Mouse (Mus musculus) right cerebral cortex, adult 18-20 months (tissue): ENCODE data around the gene Pkm.
A peak's percentile ranks its signal among the peaks of the same experiment; 100 is the strongest.

Experiments
- DNase-seq: peaks from one replicate; pipeline ENCODE4 v3.0.0; 2022; ENCODE audit warnings: mixed read lengths

Pkm gene

DNA sequence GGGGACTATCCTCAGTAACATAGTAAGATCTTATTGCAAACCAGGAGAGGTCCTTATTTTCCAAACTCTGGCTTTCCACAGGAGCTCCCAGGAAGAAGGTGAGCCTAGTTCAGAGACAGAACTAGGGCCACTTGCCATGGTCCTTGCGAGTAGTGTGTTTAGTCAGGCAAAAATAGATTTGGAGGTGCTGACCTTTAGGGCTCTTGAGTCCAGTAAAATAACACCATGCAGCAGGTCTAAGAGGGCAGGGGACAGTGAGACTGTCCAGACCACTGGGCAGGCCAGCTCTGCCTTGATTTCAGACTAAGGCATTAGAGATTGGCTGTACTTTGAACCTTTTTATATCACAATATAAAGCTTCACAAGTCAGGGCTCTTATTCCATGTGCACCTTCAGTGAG, 10.6 kb downstream of the Pkm start:
- no peak for DNase-seq

DNA sequence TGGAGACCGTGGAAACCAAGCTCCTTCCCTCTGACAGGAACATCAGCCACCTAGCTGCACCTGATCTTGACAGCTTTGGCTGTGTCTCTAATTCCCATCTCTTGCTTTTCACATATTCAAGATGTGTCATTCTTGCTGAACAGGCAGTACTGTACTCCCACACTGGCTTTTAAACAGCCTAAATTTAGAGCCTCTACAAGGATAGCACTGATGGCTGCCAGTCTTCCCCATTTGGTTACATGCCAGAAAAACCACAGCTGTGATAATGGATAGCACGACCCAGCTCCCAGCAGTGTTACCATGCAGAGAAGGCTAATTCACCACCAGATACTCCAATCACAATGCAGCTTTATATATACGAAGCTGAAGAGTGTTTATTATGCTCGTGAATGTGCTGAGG, 11.1 kb downstream of the Pkm start:
- peak; percentile 70 for DNase-seq

- no peak for DNase-seq
These were observed 11.7 kb downstream of the Pkm start for GRCm38 (mm10) chr9:59667904-59668303.

GRCm38 (mm10) chr9:59668473-59668872, 12.3 kb downstream of the Pkm start:
- no peak for DNase-seq

- DNase-seq, result no peak
These were observed 13.0 kb downstream of the Pkm start for GRCm38 (mm10) chr9:59669172-59669571.

GRCm38 (mm10) chr9:59672195-59672894, 16.2 kb downstream of the Pkm start:
- no peak for DNase-seq

- DNase-seq, result no peak
These were observed 17.3 kb downstream of the Pkm start for GRCm38 (mm10) chr9:59673427-59673826.

DNA sequence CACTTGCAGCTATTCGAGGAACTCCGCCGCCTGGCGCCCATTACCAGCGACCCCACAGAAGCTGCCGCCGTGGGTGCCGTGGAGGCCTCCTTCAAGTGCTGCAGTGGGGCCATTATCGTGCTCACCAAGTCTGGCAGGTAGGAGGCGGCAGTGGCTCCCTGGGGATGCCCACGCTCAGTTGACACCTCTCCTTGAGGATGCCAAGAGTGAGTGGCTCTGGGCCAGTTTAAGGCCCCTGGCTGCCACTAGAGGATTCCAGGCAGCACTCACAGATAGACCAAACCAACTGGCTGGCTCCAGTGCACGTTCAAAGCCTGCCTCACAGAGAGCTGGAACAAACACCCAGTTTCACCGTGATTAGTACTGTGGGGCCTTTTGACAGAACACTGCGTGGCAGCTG, 19.4 kb downstream of the Pkm start:
- peak; percentile 60 for DNase-seq

DNA sequence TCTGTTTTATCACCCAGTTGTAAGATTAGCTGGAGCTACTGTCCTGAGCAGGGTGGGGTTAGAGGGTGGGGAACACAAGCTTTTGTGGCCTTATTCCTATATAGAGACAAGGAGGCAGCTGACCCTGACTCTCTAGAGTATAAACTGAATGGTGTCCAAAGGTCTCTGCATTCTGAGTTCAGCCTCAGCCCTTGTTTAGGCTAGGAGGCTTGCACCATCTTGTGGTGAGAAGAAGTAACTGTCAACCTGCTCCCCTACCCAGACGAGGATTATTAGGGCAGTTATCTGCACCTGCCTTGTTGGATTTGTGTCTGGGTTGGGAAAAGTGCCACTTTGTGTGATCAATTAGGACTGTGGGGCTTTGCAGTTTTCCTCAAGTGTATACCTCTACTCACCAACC, 22.1 kb downstream of the Pkm start:
- DNase-seq, result no peak

DNA sequence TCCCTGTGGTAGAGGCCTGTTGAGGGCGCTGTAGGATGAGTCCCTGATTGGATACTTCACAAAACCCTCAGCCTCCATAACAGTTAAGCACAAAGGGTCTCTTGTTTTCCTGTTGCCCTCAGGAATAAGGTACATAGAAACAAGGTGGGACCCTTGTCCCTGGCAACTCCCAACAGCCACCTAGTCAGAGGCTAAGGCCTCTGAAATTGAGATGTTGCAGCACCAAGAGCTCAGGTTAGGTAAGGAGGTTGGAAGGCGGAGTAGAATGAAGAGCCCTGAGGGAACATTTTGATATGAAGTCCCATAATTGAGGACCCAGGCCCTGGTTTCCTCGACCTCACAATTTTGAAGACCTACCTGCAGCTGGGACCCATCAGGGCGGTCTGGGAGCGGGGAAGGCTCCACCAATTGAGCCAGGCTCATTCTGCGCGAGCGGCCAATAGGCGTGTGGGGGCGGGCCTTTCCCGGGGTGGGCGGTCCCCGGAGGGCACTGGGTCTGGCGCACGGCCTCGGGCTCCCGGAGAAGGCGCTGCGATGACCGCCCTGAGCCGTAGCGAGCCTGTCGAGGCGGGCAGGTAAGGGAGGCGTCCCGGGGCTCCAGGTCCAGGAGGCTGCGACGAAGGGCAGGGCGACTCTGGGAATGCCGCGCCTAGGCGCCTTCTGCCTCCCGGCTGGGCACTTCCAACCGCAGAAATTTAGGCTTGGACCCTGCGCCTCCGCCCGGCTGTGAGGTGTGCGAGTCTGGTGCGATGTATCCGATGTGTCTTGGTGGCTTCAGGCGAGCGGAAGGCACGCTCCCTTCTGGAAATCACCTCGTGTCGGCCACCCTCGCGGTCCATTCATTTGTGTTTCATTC, 23.7 kb downstream of the Pkm start, which contains the start of gene Gramd2:
TSS of gene Gramd2 (plus strand) at position 467 of the 856 bp plus-strand sequence.
- peak; percentile 79 for DNase-seq

GRCm38 (mm10) chr9:59680534-59680875, 24.3 kb downstream of the Pkm start:
- DNase-seq, result no peak

DNA sequence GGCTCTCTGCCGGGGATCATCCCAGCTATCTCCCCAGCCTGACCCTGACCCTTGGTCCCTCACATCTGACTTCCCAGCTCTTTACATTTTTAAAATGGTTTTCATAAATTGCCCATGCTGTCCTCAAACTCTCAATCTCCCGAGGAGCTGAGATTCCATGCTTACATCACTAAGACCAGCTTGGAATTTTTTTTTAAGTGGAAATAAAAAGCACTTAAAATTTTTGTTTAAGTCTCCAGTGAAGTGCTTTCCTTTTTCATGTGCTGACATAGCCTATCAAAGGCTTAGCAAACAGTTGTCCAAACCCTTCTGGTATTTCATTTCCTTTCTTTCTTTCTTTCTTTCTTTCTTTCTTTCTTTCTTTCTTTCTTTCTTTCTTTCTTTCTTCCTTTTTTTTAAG, 27.9 kb downstream of the Pkm start:
- no peak for DNase-seq

DNA sequence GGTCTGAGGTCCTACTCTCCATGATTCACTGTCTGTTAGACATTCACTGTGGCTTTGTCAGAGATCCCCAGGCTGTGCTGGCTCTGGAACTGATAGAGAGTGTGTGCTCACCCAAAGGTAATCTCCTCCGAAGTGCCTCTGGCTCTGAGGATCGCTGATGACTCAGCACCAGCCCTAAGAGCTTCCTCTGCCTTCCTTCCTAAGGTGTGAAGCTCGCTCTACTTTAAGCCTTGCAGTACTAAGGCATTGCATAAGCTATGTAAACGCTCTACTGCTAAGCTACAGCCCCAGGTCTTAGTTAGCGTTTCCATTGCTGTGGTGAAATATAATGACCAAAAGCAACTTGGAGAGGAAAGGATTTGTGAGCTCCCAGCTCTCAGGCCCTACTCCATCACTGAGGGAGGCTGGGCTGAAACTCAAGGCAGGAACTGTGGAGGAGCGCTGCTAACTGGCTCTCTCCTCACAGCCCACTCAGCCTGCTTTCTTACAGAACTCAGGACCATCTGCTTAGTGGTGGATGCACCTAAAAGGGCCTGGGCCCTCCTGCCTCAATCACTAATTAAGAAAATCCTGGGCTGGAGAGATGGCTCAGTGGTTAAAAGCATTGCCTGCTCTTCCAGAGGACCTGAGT, 31.4 kb downstream of the Pkm start:
- DNase-seq, result peak; percentile 86

DNA sequence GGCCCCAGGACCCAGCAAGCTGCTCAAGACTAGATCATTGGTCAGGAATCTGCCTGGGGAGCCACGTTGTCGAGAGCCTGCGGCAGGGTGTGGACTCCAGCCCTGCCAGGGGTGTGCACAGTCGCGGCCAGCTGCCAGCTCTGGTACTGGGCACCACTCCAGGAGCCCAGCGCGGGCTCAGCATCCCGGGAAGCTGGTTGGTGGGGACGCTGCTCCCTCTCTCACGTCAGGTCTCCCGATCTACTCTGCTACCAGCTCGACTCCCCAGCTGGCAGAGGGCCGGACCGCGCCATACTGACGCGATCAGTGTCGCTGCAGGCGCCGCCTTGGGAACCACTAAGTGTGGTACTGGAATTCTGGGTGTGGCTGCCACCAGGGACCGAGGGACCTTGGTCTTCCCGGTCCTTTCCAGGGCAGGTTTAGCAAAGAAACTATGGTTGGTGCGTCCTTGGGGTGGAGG, 35.5 kb downstream of the Pkm start:
- peak; percentile 91 for DNase-seq

DNA sequence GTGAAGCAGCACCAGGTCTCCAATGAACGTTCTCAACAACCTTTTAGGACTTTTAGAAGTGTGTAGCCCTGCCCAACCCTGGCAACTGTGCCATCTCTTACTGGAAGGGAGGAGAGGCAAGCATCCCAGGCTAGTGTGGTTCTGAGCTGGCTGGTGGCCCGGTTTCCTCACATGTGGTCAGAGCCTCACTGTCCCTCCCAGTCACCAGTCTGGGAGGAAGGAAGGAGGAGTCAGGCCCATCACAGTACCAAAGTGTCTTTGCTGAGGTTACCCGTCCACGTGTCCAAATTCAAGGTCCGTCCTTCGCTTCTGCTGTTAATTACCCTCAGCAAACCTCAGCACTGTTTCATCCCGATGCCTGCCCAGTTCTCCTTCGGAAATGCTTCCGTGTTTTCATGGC, 36.0 kb downstream of the Pkm start:
- peak; percentile 54 for DNase-seq

GRCm38 (mm10) chr9:59694571-59695450, 38.6 kb downstream of the Pkm start:
- no peak for DNase-seq

GRCm38 (mm10) chr9:59695451-59695813, 39.3 kb downstream of the Pkm start:
- DNase-seq, result no peak

DNA sequence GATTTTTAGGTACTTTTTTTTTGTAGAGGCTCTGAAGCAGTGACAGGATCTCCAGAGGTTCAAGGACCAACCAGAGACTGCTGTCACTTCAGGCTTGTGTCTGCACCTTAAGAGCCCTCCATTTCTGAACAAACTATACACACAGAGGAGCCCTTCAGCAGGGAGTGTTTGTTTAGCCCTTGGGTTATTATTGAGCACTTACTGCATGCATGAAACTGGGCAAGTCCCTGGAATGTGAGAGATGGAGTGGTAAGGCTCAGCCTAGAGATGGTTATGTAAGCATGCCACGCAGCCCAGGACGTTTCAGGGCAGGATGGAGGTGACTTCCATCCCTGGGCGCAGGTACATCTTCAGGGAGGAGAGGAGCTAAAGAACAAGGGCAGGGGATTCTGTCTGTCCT, 40.2 kb downstream of the Pkm start:
- DNase-seq, result no peak

DNA sequence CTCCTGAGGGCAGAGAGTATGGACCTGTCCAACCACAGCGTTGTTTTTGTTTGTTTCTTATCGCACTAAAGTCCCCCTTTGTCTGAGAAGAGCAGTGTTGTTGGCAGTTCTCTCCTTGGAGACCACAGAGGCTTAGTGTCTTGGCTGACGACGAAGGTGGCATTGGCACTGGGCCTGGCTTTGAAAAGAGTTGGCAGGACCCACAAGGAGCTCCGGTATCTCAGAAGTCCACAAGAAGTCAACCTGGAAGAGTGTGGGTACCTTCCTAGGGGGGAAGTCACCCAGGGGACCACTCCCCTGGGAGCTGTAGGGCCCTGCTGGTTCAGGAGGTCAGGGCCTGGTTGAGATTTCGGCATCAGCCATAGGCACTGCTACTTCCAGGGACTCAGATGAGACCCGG, 44.9 kb downstream of the Pkm start:
- no peak for DNase-seq

DNA sequence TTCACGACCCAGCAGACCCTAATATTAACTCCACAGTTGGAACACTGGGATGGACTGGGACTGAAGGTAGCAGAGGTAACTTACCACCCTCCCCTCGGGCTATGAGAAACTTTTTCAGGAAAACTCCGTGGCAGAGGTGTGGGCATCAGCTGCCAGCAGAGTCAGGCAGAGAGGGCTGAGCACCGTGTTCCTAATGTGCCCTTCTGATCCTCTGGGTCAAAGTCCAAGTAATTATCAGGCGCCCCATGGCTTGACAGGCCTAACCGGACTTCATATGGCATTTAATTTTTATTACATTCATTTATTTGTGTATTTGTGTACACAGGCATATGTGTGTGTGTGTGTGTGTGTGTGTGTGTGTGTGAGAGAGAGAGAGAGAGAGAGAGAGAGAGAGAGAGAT, 46.9 kb downstream of the Pkm start:
- DNase-seq, result no peak

- DNase-seq, result no peak
These were observed 51.0 kb downstream of the Pkm start for GRCm38 (mm10) chr9:59706850-59707825.

DNA sequence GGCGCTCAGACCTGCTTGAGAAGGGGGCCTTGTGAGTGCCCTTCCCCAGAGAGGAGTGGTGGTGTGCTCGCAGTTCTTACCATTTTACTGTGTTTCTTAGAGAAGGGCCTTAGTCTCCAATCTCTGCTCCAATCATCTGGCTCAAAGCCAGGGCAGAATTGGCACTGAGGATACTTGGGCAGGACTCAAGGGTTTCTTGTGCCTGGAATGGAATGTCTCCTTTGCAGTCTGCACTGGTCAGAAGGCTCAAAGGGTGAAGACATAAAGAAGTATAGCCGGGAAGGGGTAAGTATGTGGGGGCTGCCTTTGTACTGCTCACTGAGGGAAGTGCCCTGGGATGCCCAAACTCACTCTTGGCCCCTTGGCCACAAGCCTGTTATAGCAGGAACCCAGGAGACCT, 53.1 kb downstream of the Pkm start:
- DNase-seq, result no peak
